Mouse (Mus musculus) limb, embryonic 11.5 days (tissue): Measurements from ENCODE around the gene Pdhx. TPM values are rescaled to one million over a fixed set of nuclear protein-coding genes. Genes with fewer than 3 reads are reported as not detected.

Experiments
- ATAC-seq: fragments of 200-750 bp; cut with Nextera tagmentation; 2 replicates; pipeline ENCODE4 v1.8.0; 2017; ENCODE audit warnings: low read depth; ENCODE audit not compliant: insufficient number of reproducible peaks, low FRiP score, low TSS enrichment
- DNase-seq: peaks from one replicate; pipeline ENCODE4 v3.0.0-alpha.2; 2015; ENCODE audit warnings: low spot score
- H3K27ac ChIP-seq: fragments of 300-500 bp; sonication (generic); replicated peaks from 2 replicates; pipeline ENCODE4 v1.5.1; 2014; ENCODE audit warnings: low read depth, mild to moderate bottlenecking, low read length
- H3K27me3 ChIP-seq: fragments of 300-500 bp; sonication (generic); 2 replicates; pipeline ENCODE4 v1.6.1; 2014; ENCODE audit warnings: mild to moderate bottlenecking, low read length, mixed read lengths; ENCODE audit not compliant: control insufficient read depth, insufficient read depth
- H3K36me3 ChIP-seq: fragments of 300-500 bp; sonication (generic); 2 replicates; pipeline ENCODE4 v1.6.1; 2014; ENCODE audit warnings: mild to moderate bottlenecking, low read length, moderate library complexity, mixed read lengths; ENCODE audit not compliant: control insufficient read depth, insufficient read depth
- H3K4me1 ChIP-seq: fragments of 300-500 bp; sonication (generic); 2 replicates; pipeline ENCODE4 v1.6.1; 2014; ENCODE audit warnings: low read length, mixed read lengths; ENCODE audit not compliant: control insufficient read depth, insufficient read depth
- H3K4me2 ChIP-seq: fragments of 300-500 bp; sonication (generic); 2 replicates; pipeline ENCODE4 v1.6.1; 2014; ENCODE audit warnings: low read depth, mild to moderate bottlenecking, moderate library complexity; ENCODE audit not compliant: severe bottlenecking
- H3K4me3 ChIP-seq: fragments of 300-500 bp; sonication (generic); 2 replicates; pipeline ENCODE4 v1.5.1; 2014; ENCODE audit warnings: low read depth, low read length
- H3K9ac ChIP-seq: fragments of 300-500 bp; sonication (generic); 2 replicates; pipeline ENCODE4 v1.6.1; 2014; ENCODE audit warnings: mild to moderate bottlenecking, low read length
- H3K9me3 ChIP-seq: fragments of 300-500 bp; sonication (generic); 2 replicates; pipeline ENCODE4 v1.6.1; 2016; ENCODE audit warnings: low read length; ENCODE audit not compliant: control insufficient read depth
- WGBS: fragments of 180-500 bp; shearing (Covaris S2); extraction: QIAGEN DNeasy Blood & Tissue Kit; methylation state at CpG from one replicate; pipeline ENCODE4 v1.1.7; 2014; 5-methylcytosine and 5-hydroxymethylcytosine counted together
- polyA plus RNA-seq: library from polyadenylated mRNA; unstranded; fragments of >200 nt; fragmentation: Nextera tagmentation; extraction: Ambion mirVana; gene quantifications from 2 replicates; pipeline ENCODE4 v1.2.1, GENCODE M21; 2014

The Pdhx gene
- polyA plus RNA-seq, 1 experiment from 2014 or later, result 43.3 TPM

DNA sequence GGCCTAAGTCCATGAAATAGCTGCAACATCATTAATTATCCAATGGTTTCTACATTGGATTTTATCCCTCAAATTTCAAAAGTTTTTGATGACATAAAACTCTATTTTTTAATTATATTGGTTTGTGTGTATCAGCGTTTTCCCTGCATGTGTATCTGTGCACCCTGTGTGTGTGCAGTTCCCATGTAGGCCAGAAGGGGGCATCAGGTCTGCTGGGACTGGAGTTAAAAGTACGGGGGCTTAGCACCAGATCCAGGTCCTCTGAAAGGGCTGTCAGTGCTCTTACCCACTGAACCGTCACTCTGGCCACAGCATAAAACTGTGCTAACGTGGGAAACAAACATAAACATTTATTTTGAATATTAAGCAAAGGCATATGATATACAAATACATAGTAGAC, 14.8 kb upstream of the Pdhx start:
- 95% methylated on average over 4 of the region's 4 CpGs for WGBS
- H3K9ac ChIP-seq, result no peak overlapping the region
- no peak for ATAC-seq

DNA sequence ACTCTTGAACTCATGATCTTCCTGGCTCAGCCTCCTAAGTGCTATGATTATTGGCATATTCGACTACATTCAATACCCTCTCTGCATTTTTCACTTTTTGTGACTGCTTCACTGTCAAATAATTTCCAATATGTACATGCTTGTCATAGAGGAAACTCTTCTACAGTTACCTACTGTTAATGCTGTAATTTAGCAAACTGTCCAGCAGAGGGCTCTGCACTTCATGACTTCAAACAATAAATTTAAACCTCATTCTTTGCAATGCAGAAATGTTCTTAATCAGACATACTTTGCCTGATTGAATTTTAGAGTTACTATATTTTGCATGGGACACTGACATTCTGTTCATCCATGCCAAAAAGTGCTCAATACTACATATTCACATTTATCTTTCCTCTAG, 13.1 kb upstream of the Pdhx start:
- no peak for ATAC-seq
- Histone ChIP-seq H3K27me3 (no peaks in the 10 kb centered on the region), H3K9ac (no peak overlapping the region), H3K36me3 (0 out of 2 replicates have a peak, but pooled peaks cover 3% of the 10 kb centered on the region), H3K4me1 (no peaks in the 10 kb centered on the region), H3K27ac (no peak overlapping the region), H3K9me3 (no peaks in the 10 kb centered on the region), H3K4me2 (no peak overlapping the region), H3K4me3 (no peak overlapping the region)
- 0% methylated on average over 1 of the region's 1 CpGs for WGBS
- no peak for DNase-seq

More for the DNA sequence above, 14.8 kb upstream of the Pdhx start:
- Histone ChIP-seq H3K4me1 (no peaks in the 10 kb centered on the region), H3K4me2 (no peak overlapping the region), H3K9me3 (no peaks in the 10 kb centered on the region), H3K36me3 (0 out of 2 replicates have a peak, but pooled peaks cover 3% of the 10 kb centered on the region), H3K27ac (no peak overlapping the region), H3K4me3 (no peak overlapping the region), H3K27me3 (no peaks in the 10 kb centered on the region)
- no peak for DNase-seq

DNA sequence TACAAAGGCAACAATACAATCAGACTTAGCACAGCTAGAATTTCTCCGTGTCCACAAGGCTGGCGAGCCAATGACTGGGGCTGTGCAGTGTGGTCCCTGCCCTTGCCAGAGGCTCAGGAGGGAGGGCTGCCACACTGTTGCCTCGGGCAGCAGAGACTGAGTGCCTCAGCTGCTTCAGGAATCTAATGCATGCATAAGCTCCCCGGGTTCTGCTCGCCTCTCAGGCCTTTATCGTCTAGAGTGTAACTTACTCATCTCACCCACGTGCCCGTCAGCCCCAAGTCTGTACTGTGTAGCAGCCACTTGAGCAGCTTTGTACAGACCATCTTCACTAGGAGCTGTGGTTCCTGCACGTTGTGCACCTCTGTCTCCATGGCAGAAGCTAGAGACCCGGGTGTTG, 12.3 kb upstream of the Pdhx start:
- 80% methylated on average over 10 of the region's 10 CpGs for WGBS
- H3K36me3 ChIP-seq, result 0 out of 2 replicates have a peak, but pooled peaks cover 3% of the 10 kb centered on the region
- H3K27me3 ChIP-seq, result no peaks in the 10 kb centered on the region
- H3K4me3 ChIP-seq, result no peak overlapping the region
- no peak overlapping the region for H3K27ac ChIP-seq
- no peak for ATAC-seq
- DNase-seq, result no peak
- H3K9me3 ChIP-seq, result no peaks in the 10 kb centered on the region
- no peak overlapping the region for H3K9ac ChIP-seq
- no peaks in the 10 kb centered on the region for H3K4me1 ChIP-seq
- H3K4me2 ChIP-seq, result no peak overlapping the region

DNA sequence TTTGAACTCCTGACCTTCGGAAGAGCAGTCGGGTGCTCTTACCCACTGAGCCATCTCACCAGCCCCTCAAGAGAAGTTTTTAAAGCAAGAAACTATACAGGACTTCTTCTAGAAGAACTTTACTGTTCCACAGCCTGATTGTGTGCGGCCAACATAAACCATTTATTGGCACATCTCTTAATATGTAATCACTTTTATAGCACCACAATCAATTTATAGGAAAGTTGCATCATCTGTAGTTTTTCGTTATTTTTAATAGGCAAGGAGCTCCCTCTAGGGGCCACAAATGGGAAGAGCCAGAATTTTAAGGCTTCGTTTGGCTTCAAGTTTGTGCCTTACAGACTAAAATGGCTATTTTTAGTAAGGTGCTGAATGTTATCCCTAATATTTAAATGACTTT, 11.1 kb upstream of the Pdhx start:
- H3K27ac ChIP-seq, result no peak overlapping the region
- no peaks in the 10 kb centered on the region for H3K4me1 ChIP-seq
- H3K9ac ChIP-seq, result no peak overlapping the region
- DNase-seq (no peak), ATAC-seq (no peak)
- H3K4me3 ChIP-seq, result no peak overlapping the region
- H3K9me3 ChIP-seq, result no peaks in the 10 kb centered on the region
- WGBS, result 62% methylated on average over 5 of the region's 5 CpGs
- no peak overlapping the region for H3K4me2 ChIP-seq
- no peaks in the 10 kb centered on the region for H3K27me3 ChIP-seq
- H3K36me3 ChIP-seq, result 0 out of 2 replicates have a peak, but pooled peaks cover 3% of the 10 kb centered on the region

DNA sequence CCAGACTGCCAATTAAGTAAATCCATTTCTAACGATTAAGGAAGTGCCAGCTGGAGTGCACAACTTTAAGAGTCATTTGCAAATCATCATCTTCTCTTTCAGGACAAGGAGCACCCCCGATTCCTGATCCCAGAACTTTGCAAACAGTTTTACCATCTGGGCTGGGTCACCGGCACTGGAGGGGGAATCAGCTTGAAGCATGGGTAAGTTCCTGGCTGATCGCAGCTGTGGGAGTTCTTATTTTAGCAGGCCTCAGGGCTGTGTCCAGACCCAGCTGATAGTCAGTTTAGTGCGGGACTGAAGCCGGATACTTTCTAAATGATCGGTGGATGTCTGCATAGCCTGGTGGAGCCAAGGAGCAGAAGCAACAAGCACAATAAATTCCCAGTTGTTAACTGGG, 9.5 kb upstream of the Pdhx start:
- Histone ChIP-seq H3K4me3 (no peak overlapping the region), H3K9ac (no peak overlapping the region), H3K36me3 (no peaks in the 10 kb centered on the region), H3K4me2 (no peak overlapping the region), H3K27ac (no peak overlapping the region), H3K4me1 (no peaks in the 10 kb centered on the region), H3K9me3 (no peaks in the 10 kb centered on the region), H3K27me3 (no peaks in the 10 kb centered on the region)
- ATAC-seq (no peak), DNase-seq (no peak)
- 55% methylated on average over 7 of the region's 7 CpGs for WGBS

DNA sequence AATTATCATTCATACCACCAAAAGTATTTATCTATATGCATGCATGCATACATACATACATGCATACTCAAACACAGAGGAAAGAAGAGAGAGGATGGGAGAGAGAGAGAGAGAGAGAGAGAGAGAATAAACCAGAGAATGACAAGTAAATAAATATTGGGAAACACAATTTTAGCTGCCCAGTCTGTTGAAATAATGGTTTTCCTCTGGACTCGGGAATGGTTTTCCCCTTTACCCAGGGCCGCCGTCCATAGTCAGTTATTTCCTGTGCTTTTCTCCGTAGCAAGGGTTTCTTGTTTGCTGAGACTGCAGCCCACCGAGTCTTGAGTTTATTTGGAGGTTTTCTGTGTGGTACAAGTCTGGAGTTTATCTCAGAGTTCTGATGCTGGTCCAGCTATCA, 8.4 kb upstream of the Pdhx start:
- no peak overlapping the region for H3K27ac ChIP-seq
- 82% methylated on average over 5 of the region's 5 CpGs for WGBS
- no peak overlapping the region for H3K4me3 ChIP-seq
- no peak for ATAC-seq
- no peaks in the 10 kb centered on the region for H3K9me3 ChIP-seq
- H3K27me3 ChIP-seq, result no peaks in the 10 kb centered on the region
- H3K9ac ChIP-seq, result no peak overlapping the region
- H3K36me3 ChIP-seq, result no peaks in the 10 kb centered on the region
- no peak for DNase-seq
- no peak overlapping the region for H3K4me2 ChIP-seq
- no peaks in the 10 kb centered on the region for H3K4me1 ChIP-seq

DNA sequence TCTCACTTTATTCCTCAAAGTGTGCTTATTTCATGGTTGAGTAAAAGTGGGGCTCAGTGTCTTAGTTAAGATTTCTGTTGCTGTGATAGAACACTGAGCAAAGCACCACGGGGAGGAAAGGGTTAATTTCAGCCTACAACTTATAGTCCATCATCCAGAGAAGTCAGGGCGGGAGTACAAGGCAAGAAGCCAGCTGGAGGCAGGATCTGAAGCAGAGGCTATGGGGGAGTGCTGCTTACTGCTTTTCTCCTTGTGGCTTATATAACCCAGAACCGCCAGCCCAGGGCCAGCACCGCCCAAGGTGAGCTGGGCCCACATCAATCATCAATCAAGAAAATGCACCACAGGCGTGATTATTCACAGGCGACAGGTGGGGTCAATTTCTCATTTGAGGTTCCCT, 7.8 kb upstream of the Pdhx start:
- no peak overlapping the region for H3K4me2 ChIP-seq
- H3K9ac ChIP-seq, result no peak overlapping the region
- DNase-seq (no peak), ATAC-seq (no peak)
- WGBS, result 65% methylated on average over 6 of the region's 6 CpGs
- no peak overlapping the region for H3K4me3 ChIP-seq
- no peak overlapping the region for H3K27ac ChIP-seq
- no peaks in the 10 kb centered on the region for H3K9me3 ChIP-seq
- no peaks in the 10 kb centered on the region for H3K4me1 ChIP-seq
- no peaks in the 10 kb centered on the region for H3K27me3 ChIP-seq
- no peaks in the 10 kb centered on the region for H3K36me3 ChIP-seq

DNA sequence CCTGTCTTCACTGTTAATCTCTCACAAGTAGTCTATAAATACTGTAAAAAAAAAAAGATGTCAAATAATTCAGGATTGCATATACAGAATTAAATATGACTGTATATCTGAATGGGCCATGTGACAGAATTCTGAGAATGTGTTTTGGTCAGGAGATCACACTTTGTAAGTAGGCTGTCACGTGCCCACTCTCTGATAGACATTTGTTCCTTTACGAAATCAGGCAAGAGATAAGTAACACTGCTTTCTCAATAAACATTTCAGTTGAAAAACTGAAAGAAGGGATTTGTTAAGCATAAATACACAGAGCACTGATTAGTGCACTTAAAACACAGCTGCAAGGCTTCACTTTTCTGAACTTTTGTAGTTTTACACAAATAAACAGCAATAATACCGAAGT, 2.7 kb downstream of the Pdhx start:
- H3K4me3 ChIP-seq, result no peak overlapping the region
- no peaks in the 10 kb centered on the region for H3K36me3 ChIP-seq
- no peaks in the 10 kb centered on the region for H3K9me3 ChIP-seq
- no peaks in the 10 kb centered on the region for H3K4me1 ChIP-seq
- H3K27ac ChIP-seq, result no peak overlapping the region
- no peaks in the 10 kb centered on the region for H3K27me3 ChIP-seq
- ATAC-seq (no peak), DNase-seq (no peak)
- WGBS, result 78% methylated on average over 3 of the region's 3 CpGs
- H3K9ac ChIP-seq, result no peak overlapping the region
- H3K4me2 ChIP-seq, result no peak overlapping the region

DNA sequence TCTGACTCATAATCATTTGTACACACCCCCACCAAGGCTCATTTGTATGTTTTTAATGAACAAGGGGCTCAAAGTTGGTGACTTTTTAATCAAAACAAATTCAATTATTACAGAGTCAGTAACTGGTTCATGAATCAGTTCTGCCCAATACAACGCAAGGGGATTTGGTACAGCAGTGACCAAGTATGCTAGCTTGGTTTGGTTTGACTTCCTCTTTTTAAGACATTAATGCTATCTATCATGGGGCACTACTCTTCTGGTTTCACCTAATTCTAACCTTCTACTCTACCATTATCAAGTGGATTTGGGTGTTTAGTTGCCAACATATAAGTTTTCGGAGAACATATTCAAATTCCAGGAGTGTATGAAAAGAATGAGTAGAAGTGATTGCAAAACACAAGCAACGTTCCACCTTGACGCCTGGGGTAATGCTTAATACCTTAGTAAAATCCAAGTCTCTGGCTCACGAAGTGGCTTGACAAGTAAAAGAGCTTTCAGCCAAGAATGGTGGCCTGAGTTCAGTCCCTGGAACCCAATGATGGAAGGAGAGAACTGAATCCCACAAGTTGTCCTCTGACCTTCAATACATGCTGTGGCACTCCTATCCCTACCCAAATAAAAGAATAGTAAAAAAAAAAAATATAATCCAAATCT, 3.4 kb downstream of the Pdhx start:
- WGBS, result 95% methylated on average over 5 of the region's 5 CpGs
- Histone ChIP-seq H3K9me3 (no peaks in the 10 kb centered on the region), H3K4me2 (no peak overlapping the region), H3K9ac (no peak overlapping the region), H3K36me3 (no peaks in the 10 kb centered on the region), H3K27ac (no peak overlapping the region), H3K27me3 (no peaks in the 10 kb centered on the region), H3K4me1 (no peaks in the 10 kb centered on the region), H3K4me3 (no peak overlapping the region)
- DNase-seq (no peak), ATAC-seq (no peak)
